Mouse (Mus musculus) layer of hippocampus, adult 8-10 months (tissue): ENCODE data around the gene Slc38a10. TPM values are rescaled to one million over a fixed set of nuclear protein-coding genes. Genes with fewer than 3 reads are reported as not detected.
A peak's percentile ranks its signal among the peaks of the same experiment; 100 is the strongest.

Source experiments
- DNase-seq, 2 experiments: peaks; one replicate each; pipeline ENCODE4 v3.0.0; 2022; ENCODE audit warnings: low spot score in 2 of 2
- total RNA-seq, 4 experiments: library from RNA; stranded (reverse); gene quantifications; 2 replicates each; pipeline ENCODE4 v1.2.4; 2022

Slc38a10 gene
- total RNA-seq, 4 experiments from 2014 or later = 83.1 to 95.2 (median 88.8) TPM

GRCm38 (mm10) chr11:120179374-120179773, 28.2 kb upstream of the Slc38a10 start:
- DNase-seq = no peak

DNA sequence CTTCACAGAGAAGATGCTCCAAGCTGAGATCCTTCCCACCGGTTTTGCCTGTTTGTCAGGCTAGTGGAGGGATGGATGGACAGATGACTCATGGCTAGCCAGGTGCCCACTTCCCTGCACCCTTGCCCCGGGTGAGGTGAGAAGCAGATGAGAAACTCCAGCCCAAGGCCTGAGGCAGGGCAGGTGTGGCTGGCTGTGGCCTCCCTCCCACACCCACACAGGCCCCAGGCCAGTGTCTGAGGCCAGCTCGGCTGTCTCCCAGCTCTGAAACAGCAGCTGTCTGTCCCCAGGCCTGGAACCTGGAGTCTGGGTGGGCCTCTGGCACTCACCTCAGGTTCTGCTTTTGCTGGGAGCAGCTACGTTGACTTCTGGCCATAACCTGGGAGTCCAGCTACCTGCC, 24.8 kb upstream of the Slc38a10 start:
- no peak for DNase-seq

DNA sequence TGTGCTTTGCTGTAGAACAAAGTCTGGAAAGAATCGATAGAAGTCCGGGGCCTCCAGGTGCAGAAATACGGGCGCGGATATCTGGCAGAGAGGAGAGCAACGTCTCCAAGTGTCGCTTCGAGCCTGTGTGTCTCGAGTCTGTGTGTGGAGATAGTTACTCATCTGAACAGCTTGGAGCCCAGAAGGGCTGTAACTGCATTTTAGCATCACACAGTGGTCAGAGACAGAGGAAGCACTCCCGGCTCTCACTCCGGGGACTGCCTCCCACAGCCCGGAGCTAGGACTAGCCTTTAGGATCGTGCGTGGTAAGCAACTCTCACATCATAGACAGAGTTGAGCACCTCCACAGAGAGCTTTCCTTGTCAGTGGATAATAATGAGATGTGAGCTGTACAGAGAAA, 22.1 kb upstream of the Slc38a10 start:
- no peak for DNase-seq

DNA sequence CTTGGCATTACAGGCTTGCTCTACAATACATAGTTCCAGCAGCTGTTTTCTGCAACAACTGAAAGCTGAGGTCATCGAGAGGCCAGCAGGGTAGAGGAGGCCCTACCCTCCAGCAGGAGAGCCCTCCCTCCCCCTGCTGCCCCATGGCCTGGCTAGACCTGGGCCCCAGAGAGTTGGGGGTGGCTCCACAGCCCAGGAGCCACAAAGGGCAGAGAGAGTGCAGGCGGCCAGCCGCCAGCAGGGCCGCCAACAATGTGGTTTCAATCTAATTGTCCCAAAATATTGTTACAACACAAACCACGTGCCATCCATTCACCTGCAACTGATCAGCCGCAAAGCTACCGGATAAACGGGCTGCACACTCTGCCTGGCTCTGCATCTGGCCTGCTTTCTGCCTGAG, 20.0 kb upstream of the Slc38a10 start:
- DNase-seq = no peak

- DNase-seq = peak; percentile 64 to 72
Observed at GRCm38 (mm10) chr11:120169208-120169992, 18.3 kb upstream of the Slc38a10 start.

DNA sequence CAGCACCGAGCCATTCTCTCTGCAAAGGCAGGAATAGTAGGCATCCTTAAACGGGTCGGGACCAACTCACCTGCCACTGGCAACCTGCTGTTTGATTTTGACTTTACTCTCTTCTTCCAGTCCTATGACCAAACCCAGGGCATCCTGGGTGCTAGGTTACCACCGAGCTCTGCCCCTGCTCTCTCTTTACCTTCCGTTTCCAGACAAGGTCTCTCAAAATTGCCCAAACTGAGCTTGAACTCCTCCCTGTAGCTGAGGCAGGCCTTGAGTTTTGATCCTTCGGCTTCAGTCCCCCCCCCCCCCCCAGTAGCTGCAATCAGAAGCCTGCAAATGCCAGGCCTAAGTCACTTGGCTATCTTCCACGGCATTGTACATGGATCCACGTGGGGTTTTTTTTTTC, 17.4 kb upstream of the Slc38a10 start:
- DNase-seq = no peak

- no peak for DNase-seq
Observed at GRCm38 (mm10) chr11:120167921-120168356, 16.8 kb upstream of the Slc38a10 start.

- DNase-seq = no peak
Observed at GRCm38 (mm10) chr11:120167059-120167458, 15.9 kb upstream of the Slc38a10 start.

GRCm38 (mm10) chr11:120164471-120165261, 13.5 kb upstream of the Slc38a10 start:
- no peak for DNase-seq

DNA sequence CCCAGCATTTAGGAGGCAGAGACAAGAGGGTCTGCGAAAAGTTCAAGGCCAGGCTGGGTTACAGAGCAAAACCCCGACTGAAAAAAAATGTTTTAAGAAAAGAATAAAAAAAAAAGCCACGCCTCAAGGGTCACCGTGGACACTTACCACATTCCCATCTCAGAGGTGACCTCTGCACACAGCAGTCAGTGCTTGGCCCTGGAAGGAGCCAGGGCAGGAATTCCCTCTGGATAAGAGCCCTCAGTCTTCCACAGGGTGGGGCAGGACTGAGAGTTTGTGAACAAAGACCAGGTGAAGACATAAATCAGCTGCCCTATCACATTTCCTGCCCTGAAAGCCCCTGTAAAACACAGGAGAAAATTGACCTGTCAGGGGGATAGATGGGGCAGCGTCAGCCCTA, 12.9 kb upstream of the Slc38a10 start:
- no peak for DNase-seq

DNA sequence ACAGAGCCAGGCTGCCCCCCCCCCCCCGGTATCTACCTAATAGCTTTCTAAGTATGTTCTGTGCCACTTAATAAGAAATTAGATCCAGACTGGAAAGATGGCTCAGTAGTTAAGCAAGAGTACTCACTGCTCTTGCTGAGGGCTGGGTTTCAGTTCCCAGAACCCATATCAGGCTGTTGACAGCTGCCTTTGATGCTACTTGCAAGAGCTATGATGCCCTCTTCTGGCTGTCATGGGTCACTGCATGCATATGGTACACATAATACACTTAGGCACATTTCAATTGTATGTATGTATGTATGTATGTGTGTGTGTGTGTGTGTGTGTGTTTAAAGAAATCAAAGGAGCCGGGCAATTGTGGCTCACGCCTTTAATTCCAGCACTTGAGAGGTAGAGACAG, 12.1 kb upstream of the Slc38a10 start:
- no peak for DNase-seq

DNA sequence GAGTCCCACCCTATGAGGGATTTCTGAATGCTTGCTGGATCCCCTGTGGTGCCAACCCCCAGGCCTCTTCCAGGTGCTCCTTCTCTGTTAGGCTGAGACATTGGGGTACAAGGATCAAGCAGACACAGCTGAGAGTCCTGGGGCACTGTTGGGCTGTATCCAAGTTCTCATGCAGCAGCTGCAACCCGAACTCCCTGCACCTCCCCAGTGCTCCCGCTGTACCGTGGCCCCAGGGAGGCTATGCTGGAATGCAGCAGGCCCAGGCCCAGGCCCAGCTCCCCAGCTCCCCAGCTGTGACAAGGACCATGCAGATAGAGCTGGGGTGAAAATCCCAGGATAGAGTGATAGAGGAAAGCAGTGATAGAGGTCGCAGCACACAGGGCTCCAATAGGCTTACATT, 10.1 kb upstream of the Slc38a10 start:
- DNase-seq = no peak

GRCm38 (mm10) chr11:120160478-120160877, 9.3 kb upstream of the Slc38a10 start:
- DNase-seq = no peak

DNA sequence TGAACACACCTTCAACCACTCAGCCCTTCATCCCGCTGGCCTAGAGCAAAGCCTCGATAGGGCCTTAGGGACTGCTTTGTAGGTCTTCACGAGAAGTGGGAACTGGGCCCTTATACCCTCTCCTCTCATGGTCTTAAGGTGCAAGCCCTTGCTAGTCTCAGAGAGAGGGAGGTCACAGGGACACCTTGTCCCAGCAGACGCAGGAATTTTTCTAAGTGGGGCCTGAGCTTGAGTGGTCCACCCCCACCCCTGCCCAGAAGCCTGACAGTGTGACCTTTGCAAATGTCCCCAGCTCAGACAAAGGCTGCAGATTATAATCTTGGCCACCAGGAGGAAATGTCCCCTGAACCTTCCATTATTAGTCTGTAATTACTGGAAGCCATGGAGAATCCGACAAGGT, 8.5 kb upstream of the Slc38a10 start:
- DNase-seq = no peak

- no peak for DNase-seq
Observed at GRCm38 (mm10) chr11:120158828-120159227, 7.7 kb upstream of the Slc38a10 start.

DNA sequence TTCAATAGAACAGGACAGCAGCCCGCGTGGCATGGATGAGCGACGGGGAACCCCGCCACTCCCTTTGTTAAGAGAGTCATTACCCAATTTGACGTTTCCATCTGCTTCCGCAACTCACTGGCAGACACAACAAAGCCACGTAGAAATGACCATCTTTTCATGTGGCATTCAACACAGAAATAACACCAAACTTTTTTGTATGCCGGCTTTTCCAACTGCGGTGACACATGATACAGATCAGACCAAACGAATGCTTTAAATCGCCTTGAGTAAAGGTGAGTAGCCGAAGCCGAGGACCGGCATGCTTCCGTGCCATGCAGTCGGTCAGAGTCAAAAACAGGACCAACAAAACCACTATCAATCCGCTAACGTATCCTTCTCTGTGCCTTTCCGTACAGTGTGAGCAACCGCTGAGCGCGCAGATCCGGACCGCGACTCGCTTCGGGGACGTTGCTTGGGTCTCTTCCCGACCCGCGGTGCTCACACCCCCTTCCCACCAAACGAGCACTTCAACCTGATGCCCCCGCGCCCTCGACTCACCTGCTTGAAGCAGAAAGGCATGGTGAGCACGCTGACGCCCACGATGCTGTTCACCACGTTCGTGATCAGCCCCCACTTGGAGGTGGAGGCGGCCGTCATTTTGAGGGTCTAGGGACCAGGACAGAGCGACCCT, 570 bp downstream of the Slc38a10 start:
- DNase-seq = peak in 1 of 2 experiments; percentile 25

GRCm38 (mm10) chr11:120149510-120150200, 1.5 kb downstream of the Slc38a10 start:
- DNase-seq = no peak

GRCm38 (mm10) chr11:120148201-120148855, 2.8 kb downstream of the Slc38a10 start:
- DNase-seq = no peak

DNA sequence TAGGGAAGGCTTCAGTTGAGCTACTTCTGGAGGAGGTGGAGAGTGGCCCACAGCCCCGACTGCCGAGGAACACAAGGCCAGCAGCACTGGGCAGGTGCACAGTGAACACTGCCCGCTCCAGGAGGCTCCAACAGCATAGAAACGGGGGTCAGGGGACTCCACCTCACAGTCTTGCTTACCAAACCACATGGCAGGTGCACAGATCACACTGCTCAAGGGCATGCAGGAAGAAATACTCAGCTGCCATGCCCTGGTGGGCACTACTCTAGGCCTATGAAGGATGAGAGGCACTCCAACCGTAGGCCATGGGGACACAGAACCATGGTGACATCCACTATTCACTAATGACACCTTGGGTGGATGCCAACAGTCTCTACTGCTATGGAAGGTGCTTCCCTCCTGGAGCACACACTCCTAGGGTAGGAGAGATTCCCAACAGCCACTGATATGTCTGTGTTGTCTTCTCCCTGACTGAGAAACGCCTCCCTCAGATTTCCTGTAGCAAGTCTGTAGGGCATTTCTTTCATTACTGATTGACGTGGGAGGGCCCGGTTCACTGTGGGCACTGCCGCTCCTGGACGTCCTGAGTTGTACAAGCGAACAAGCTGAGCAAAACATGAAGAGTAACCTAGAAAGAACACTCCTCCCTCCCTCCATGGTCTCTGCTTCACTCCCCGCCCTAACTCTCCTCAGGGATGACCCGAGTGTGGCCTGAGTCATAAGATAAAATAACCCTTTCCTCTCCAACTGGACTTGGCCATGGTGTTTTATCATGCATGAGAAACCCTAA, 7.2 kb downstream of the Slc38a10 start:
- DNase-seq = no peak

DNA sequence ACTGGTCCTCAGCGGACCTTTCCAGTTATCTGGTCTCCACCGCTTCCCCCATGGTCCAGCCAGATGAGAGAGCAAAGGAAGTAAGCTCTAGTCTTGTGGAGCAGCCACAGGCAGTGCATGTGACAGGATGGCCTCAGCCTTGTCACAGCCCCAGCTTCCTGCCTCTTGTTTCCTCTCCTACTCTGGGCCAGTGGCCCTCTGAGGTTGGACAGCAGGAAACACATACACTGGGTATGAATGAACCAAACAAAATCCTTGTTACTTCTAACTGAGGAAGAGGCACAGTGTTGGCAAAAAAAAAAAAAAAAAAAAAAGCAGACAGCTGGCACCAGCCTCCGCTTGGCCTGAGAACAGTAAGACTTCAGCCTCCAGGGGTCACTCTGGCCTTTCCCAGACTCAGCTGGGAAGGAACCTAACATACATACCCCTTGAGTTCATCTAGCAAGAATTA, 8.5 kb downstream of the Slc38a10 start:
- DNase-seq = peak in 1 of 2 experiments; percentile 40
